Mouse (Mus musculus): Measurements from ENCODE around the gene Irak3.
A peak's percentile ranks its signal among the peaks of the same experiment; 100 is the strongest.
"Not testable (repeated sequence)": the region's sequence is repeated elsewhere in the genome, so short reads cannot be mapped to it uniquely, and the experiment has no call there.

Irak3 gene

DNA sequence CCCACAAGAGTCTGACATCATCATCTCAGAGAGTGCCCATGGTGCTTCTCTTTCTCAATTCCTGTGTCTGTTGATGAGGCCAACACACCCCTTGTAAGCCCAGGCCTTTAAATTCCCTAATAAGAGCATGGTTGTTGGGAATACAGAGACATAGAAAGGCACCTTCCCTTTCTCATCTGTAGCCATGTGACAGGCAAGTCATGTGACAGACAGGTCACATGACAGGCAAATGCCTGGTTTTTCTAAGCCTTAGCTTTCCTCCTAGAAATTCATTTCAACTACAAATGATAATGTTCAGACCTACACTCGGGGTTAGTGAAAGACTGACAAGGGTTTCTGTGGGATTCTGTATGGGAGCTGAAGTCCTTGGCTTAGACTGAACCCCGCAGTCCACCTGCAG, 48.0 kb downstream of the Irak3 start:
- DNase-seq = no peak

DNA sequence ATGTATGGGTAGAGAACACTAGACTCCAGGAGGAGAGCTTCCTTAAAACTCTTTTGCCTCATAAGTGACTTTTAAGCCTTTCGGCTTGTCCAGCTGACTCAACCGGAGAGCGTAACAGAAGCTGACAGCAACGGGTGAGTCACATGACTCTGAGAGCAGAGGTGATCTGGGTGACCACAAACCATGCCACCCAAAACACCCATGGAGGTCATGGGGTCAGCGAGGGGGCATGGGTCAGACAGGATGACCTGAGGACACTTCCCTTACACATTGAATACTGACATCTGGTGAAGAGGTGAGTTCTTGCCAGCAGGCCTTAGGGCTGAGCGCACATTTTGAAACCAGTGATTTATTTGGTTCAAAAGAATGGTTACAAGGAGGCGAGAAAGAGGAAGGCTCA, 50.3 kb downstream of the Irak3 start:
- no peak for DNase-seq

DNA sequence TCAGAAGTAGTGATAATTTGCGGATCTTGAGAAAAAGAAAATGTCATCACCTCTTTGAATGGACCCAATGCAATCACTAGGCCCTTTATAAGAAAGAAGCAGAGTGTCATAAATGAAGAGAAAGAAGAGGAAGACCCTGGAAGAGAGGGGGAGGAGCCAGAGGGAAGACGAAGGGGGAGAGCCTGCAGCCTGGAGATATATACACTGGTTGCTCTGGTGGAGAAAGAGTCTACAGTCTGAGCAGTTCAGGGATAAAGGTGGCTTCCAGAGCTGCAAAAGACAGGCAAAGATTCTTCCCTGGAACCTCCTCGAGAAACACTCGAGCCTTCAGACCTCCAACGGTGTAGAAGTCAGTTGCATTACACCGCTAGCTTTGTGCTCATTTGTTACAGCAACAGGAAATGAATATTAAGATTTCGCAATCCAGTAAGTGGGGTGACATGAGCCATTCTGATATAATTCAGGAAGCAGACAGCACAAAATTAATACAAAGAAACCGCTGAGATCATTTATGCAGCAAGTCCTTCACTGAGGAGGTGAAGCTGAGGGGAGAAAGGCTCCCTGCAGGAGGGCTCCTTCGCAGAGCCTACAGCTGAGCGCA, 60.9 kb downstream of the Irak3 start:
- DNase-seq = no peak

GRCm38 (mm10) chr10:120140193-120140592, 61.7 kb downstream of the Irak3 start:
- DNase-seq = no peak

DNA sequence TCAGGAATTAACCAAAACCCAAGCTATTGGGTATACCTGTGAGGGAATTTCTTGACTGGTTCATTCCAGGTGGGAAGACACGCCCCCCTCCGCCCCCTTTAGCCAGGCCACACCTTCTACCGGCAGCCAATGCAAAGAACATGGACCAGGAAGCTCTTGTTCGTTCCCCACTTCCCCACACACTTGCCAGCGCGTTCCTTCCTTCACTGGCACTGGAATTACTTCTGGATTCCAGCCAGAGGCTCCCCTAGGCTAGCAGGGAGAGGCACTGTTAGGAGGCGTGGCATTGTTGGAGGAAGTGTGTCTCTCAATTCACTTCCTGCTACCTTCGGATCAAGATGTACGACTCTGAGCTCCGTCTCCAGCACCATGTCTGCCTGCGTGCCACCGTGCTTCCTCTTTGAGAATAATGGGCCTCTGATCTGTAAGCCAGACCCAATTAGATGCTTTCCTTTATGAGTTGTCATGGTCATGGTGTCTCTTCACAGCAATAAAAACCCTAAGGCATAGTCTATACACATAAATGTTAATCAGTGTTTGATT, 65.8 kb downstream of the Irak3 start:
- DNase-seq = no peak

DNA sequence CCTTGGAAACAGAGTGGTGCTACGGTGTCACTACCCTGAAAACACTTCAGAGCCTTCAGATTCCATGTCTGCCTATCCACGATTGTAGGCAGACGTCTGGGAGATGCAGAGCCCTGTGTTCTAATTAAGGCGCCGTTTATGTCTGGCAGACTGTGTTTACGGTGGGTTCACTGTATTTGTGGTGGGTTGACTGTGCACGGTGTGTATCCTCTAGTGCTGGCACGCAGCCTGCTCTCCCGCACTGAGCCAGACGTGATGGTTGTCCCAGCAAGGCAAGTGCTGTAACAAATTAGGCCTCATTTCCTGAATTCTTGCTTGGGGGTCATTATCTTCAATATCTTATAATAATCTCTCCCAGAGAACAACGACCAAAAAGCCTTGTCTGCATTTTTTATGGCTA, 68.2 kb downstream of the Irak3 start:
- DNase-seq = no peak

DNA sequence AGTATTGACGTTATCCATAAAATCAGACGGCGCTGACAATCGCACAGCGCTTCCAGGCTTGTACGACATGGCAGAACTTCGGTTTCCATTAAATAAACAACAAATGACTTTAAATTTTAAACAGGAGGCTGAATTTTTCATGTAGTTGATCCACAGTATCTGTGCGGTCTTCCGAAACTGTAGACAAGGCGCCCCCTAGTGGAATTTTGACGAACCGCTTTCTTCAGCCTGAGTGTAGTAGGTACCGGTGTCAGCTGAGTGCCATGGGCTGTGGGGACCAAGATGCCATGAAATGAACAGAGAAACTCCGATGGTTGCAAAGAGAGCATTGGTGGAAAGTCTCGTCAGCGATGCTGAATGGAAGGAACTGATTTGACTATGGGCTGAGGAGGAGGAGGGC, 71.3 kb downstream of the Irak3 start:
- DNase-seq = peak; percentile 77

- no peak for DNase-seq
Observed at GRCm38 (mm10) chr10:120128601-120129277, 73.2 kb downstream of the Irak3 start.

DNA sequence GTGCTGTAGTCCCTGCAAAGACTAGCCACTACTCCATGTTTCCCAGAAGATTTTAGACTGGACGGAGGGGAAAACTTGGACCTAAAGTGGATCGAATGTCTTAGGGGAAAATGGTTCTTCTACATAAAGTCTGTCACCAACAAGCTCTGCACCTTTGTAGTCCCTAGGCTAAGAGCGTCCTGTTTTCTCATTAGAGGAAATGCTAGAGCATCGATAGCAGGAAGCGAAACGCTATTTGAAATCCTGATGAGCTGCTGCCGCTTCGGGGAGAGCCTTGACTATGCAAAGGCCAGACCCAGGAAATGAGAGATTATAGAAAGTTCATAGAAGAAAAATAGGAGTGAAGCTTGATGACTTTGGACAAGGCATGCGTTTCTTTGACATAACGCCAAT, 76.5 kb downstream of the Irak3 start:
- DNase-seq = no peak

- peak; percentile 86 for DNase-seq
Observed at GRCm38 (mm10) chr10:120124801-120125464, 77.0 kb downstream of the Irak3 start.

DNA sequence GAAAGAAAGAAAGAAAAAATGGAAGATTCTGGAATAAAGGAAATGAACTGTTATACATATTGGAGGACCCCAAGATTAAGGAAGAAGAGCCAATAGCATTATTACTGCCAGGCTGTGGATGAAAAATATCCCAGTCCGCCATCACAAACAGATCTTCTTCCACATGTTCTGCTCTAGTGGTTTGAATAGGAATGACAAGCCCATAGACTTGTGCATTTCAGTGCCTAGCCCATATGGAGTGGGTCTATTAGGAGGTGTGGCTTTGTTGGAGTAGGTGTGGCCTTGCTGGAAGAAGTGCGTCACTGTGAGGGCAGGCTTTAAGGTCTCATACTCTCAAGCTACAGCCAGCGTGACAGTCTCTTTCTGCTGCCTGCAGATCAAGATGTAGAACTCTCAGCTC, 78.2 kb downstream of the Irak3 start:
- DNase-seq = no peak

DNA sequence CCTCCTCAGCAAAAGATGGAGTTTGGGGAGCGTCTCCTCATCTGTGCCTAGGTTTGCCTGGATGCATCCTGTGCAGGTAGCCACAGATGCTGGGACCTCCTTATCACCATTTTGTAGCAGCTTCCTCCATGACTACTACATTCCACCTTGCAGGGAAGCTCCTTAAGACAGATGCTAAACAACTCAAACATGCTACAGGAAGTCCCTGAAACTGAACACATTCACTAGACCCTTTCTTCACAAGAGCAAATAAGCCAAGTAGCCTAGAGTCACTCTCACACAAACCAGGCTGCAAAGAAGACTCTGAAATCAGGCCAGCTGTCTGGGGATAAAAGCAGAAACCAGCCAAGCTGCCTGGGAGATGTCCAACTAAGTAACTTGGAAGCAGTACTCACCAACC, 86.7 kb downstream of the Irak3 start:
- DNase-seq = no peak

DNA sequence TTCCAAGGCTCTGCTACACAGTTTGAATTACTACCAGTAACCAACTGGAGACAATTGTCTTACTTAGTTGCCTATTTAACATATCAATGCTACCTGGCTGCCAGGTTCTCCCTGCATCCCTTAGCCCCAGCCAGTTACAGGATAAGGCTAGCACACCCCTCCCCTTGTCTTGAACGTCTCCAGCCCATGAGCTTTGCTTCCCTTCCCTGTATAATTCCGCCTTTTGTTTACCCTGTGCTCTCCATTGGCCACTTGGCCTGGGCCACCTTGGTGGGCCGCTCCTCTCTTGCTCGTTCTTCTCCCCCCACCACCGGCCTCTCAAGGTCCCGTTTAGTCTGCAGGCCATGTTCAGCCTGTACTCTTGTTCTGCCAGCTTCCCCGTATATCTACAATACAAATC, 87.4 kb downstream of the Irak3 start:
- no peak for DNase-seq

- DNase-seq = no peak
Observed at GRCm38 (mm10) chr10:120113980-120114379, 88.0 kb downstream of the Irak3 start.

- not testable (repeated sequence) for DNase-seq
Observed at GRCm38 (mm10) chr10:120113482-120113881, 88.4 kb downstream of the Irak3 start.

GRCm38 (mm10) chr10:120112507-120113396, 89.2 kb downstream of the Irak3 start, which contains the start of gene Helb:
TSS of gene Helb (minus strand) at chr10:120112987.
- peak; percentile 93 for DNase-seq

GRCm38 (mm10) chr10:120111691-120112319, 90.1 kb downstream of the Irak3 start:
- DNase-seq = no peak

DNA sequence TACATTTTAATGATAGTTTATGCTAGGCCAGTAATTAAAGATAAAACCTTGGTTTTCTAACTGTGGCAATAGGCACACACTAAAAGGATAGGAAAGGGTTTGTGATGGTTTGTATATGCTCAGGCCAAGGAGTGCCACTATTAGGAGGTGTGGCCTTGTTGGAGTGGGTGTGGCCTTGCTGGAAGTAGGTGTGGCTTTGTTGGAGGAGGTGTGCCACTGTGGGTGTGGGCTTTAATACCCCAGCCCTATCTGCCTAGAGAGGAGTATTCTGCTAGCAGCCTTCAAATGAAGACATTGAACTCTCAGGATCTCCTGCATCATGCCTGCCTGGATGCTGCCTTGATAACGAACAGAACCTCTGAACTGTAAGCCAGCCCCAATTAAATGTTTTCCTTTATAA, 101.1 kb downstream of the Irak3 start:
- no peak for DNase-seq

DNA sequence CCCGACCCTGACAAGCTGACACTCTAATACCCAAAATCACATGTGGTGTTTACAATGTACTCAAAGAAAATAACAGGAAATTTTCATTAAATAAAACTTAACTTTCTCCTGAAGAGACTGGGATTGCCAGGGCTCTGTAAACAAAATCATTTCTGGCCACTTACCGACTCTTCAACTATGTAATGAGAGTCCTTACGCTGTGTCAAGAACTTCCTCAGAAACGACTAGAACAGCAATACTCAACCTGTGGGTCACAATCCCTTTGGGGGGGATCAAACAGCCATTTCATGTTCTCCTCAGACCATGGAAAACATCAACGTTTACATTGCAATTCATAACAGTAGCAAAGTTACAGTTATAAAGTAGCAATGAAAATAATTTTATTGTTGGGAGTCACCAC, 104.4 kb downstream of the Irak3 start:
- DNase-seq = no peak

- DNase-seq = no peak
Observed at GRCm38 (mm10) chr10:120095716-120096115, 106.2 kb downstream of the Irak3 start.

DNA sequence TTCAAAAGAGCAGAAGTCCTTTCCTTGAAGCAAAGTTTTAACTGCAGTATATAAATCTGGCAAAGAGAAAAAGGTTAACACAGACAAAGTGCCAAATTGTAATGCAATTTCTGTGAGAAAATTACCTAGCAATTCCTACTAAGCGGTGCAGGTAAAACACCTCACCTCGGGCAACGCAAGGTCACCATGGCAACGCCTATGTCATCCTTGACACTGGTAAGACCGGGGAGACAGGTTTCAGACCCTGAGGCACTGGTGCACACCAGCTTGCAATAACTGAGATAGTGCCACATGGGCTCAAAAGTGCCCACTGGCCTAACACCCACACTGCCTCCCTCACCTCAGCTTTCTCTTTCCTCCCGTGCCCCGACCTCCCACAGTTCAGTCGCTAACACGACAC, 106.8 kb downstream of the Irak3 start:
- no peak for DNase-seq

- DNase-seq = no peak
Observed at GRCm38 (mm10) chr10:120092548-120092947, 109.4 kb downstream of the Irak3 start.
